Mouse (Mus musculus) limb, embryonic 15.5 days (tissue): Measurements from ENCODE around the gene Prkci. TPM values are rescaled to one million over a fixed set of nuclear protein-coding genes. Genes with fewer than 3 reads are reported as not detected.

Source experiments
- ATAC-seq: fragments of 200-750 bp; cut with Nextera tagmentation; 2 replicates; pipeline ENCODE4 v1.8.0; 2017; ENCODE audit warnings: low read depth, moderate TSS enrichment; ENCODE audit not compliant: insufficient number of reproducible peaks, low FRiP score, low TSS enrichment
- H3K27ac ChIP-seq: fragments of 300-500 bp; sonication (generic); 2 replicates; pipeline ENCODE4 v1.5.1; 2015; ENCODE audit warnings: moderate library complexity, mild to moderate bottlenecking, inconsistent platforms
- H3K27me3 ChIP-seq: fragments of 300-500 bp; sonication (generic); 2 replicates; pipeline ENCODE4 v1.6.1; 2015; ENCODE audit warnings: inconsistent platforms
- H3K36me3 ChIP-seq: fragments of 300-500 bp; sonication (generic); 2 replicates; pipeline ENCODE4 v1.6.1; 2015; ENCODE audit warnings: inconsistent platforms
- H3K4me1 ChIP-seq: fragments of 300-500 bp; sonication (generic); 2 replicates; pipeline ENCODE4 v1.6.1; 2015; ENCODE audit warnings: inconsistent platforms
- H3K4me2 ChIP-seq: fragments of 300-500 bp; sonication (generic); 2 replicates; pipeline ENCODE4 v1.6.1; 2015; ENCODE audit warnings: mild to moderate bottlenecking, inconsistent platforms
- H3K4me3 ChIP-seq: fragments of 300-500 bp; sonication (generic); 2 replicates; pipeline ENCODE4 v1.5.1; 2015; ENCODE audit warnings: mild to moderate bottlenecking, inconsistent platforms
- H3K9ac ChIP-seq: fragments of 300-500 bp; sonication (generic); 2 replicates; pipeline ENCODE4 v1.6.1; 2015; ENCODE audit warnings: inconsistent platforms
- H3K9me3 ChIP-seq: fragments of 300-500 bp; sonication (generic); 2 replicates; pipeline ENCODE4 v1.6.1; 2016; ENCODE audit warnings: inconsistent platforms
- WGBS: fragments of 180-500 bp; shearing (Covaris S2); methylation state at CpG from one replicate; pipeline ENCODE4 v1.1.7; 2015; 5-methylcytosine and 5-hydroxymethylcytosine counted together
- microRNA-seq: library from miRNA; unstranded; fragments of <30 nt; microRNA quantifications from one replicate; pipeline ENCODE4, GENCODE M21; 2016
- polyA plus RNA-seq: library from polyadenylated mRNA; unstranded; fragments of >200 nt; fragmentation: Nextera tagmentation; extraction: Ambion mirVana; gene quantifications from 2 replicates; pipeline ENCODE4 v1.2.1, GENCODE M21; 2015

The Prkci gene
- polyA plus RNA-seq, 1 experiment from 2014 or later, result 38.6 TPM

- H3K4me1 ChIP-seq, result peaks cover 30% of the 10 kb centered on the region
- H3K9me3 ChIP-seq, result no peaks in the 10 kb centered on the region
- peak overlapping the region; percentile 99 for H3K27ac ChIP-seq
- peak overlapping the region; percentile 77 for H3K4me2 ChIP-seq
- H3K4me3 ChIP-seq, result peak overlapping the region; percentile 96
- no peaks in the 10 kb centered on the region for H3K27me3 ChIP-seq
- peaks cover 9% of the 10 kb centered on the region; the same call in 1 of the 2 replicates for H3K36me3 ChIP-seq
- ATAC-seq, result peak; percentile 1; the same call in 1 of the 2 replicates
- under 1% methylated on average over 35 of the region's 39 CpGs for WGBS
- peak overlapping the region; percentile 82 for H3K9ac ChIP-seq
Observed at GRCm38 (mm10) chr3:31095179-31095490, 99.6 kb downstream of the Prkci start.

- WGBS, result under 1% methylated on average over 33 of the region's 33 CpGs
- peaks cover 9% of the 10 kb centered on the region; the same call in 1 of the 2 replicates for H3K36me3 ChIP-seq
- peak overlapping the region; percentile 77 for H3K4me2 ChIP-seq
- no peaks in the 10 kb centered on the region for H3K9me3 ChIP-seq
- no peak for ATAC-seq
- peak overlapping the region; percentile 99 for H3K27ac ChIP-seq
- peaks cover 30% of the 10 kb centered on the region for H3K4me1 ChIP-seq
- no peaks in the 10 kb centered on the region for H3K27me3 ChIP-seq
- H3K9ac ChIP-seq, result peak overlapping the region; percentile 82
- peak overlapping the region; percentile 96 for H3K4me3 ChIP-seq
Observed at GRCm38 (mm10) chr3:31095491-31096154, 100.1 kb downstream of the Prkci start.

DNA sequence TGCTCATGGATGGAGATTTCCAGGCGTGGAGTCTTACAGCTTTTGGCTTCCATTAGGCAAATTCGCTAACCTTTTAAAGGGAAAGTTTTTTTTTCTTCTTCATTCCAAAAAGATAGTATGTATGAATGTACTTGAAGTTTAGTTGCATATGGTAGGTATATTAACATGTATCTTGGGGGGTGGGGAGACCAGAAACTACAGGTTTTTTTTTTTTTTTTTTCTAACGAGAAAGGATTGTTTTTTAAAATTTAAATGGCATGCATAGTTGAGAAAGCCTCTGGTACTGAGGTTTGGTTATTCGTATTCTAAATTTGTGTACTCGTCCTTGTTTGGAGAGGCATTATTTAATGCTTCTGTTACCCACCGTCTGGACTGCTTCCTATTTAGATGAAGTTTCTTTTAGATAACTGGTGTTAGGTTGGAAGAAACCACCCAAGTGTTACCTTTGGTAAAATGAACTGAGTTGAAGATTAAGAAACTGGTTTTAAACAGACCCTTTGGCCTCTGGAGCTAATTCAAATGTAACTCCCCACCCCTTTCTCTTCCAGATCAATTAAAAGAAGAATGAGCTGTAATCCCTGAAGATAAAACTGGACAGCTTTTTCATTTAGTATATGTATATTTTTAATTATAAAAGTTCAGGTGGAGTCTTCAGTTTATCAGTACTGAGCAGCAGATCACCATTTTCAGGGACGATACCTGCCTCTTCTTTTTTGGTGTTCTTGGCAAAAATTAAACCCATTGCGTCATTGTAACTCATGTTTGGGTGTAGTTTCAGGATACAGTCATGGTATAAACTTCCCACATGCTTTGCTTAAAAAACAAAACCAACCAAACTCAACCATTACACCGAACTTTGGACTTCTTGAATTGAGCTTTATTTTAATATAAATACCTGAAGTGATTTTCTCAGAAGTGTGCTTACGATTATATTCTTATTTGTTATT is 100.9 kb downstream of the Prkci start:
- H3K36me3 ChIP-seq, result peaks cover 9% of the 10 kb centered on the region; the same call in 1 of the 2 replicates
- no peaks in the 10 kb centered on the region for H3K9me3 ChIP-seq
- peak overlapping the region; percentile 82; the same call in 1 of the 2 replicates for H3K9ac ChIP-seq
- peaks cover 30% of the 10 kb centered on the region for H3K4me1 ChIP-seq
- WGBS, result 39% methylated on average over 10 of the region's 10 CpGs
- no peaks in the 10 kb centered on the region for H3K27me3 ChIP-seq
- H3K27ac ChIP-seq, result peak overlapping the region; percentile 99
- no peak for ATAC-seq
- peak overlapping the region; percentile 96 for H3K4me3 ChIP-seq
- peak overlapping the region; percentile 77 for H3K4me2 ChIP-seq

GRCm38 (mm10) chr3:31097102-31097720 is 101.7 kb downstream of the Prkci start:
- Histone ChIP-seq H3K4me1 (peaks cover 32% of the 10 kb centered on the region), H3K9ac (no peak overlapping the region), H3K4me2 (no peak overlapping the region), H3K36me3 (peaks cover 9% of the 10 kb centered on the region; the same call in 1 of the 2 replicates), H3K27me3 (no peaks in the 10 kb centered on the region), H3K4me3 (no peak overlapping the region), H3K27ac (no peak overlapping the region), H3K9me3 (no peaks in the 10 kb centered on the region)
- no peak for ATAC-seq
- 81% methylated on average over 13 of the region's 13 CpGs for WGBS

DNA sequence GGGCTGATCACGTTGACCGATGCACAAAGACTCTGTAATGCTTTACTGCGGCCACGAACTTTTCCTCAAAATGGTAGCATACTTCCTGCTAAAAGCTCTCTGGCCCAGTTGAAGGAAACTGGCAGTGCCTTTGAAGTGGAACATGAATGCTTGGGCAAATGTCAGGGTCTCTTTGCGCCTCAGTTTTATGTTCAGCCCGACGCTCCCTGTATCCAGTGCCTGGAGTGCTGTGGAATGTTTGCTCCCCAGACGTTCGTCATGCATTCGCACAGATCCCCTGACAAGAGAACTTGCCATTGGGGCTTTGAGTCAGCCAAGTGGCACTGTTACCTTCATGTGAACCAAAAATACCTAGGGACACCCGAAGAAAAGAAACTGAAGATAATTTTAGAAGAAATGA is 102.4 kb downstream of the Prkci start:
- Histone ChIP-seq H3K9ac (no peak overlapping the region), H3K4me3 (no peak overlapping the region), H3K9me3 (no peaks in the 10 kb centered on the region), H3K27ac (no peak overlapping the region), H3K36me3 (peaks cover 9% of the 10 kb centered on the region; the same call in 1 of the 2 replicates), H3K4me1 (peaks cover 31% of the 10 kb centered on the region), H3K4me2 (0 out of 2 replicates have a peak overlapping the region, but pooled peaks have one; percentile 24), H3K27me3 (no peaks in the 10 kb centered on the region)
- 50% methylated on average over 11 of the region's 11 CpGs for WGBS
- ATAC-seq, result no peak

- Histone ChIP-seq H3K36me3 (peaks cover 9% of the 10 kb centered on the region; the same call in 1 of the 2 replicates), H3K9ac (no peak overlapping the region), H3K27me3 (no peaks in the 10 kb centered on the region), H3K4me1 (peaks cover 27% of the 10 kb centered on the region), H3K4me3 (no peak overlapping the region), H3K27ac (no peak overlapping the region), H3K9me3 (no peaks in the 10 kb centered on the region), H3K4me2 (no peak overlapping the region)
- whole genome bisulfite sequencing, result 84% methylated on average over 1 of the region's 1 CpGs
- no peak for ATAC-seq
Observed at GRCm38 (mm10) chr3:31098556-31098955, 103.0 kb downstream of the Prkci start.

DNA sequence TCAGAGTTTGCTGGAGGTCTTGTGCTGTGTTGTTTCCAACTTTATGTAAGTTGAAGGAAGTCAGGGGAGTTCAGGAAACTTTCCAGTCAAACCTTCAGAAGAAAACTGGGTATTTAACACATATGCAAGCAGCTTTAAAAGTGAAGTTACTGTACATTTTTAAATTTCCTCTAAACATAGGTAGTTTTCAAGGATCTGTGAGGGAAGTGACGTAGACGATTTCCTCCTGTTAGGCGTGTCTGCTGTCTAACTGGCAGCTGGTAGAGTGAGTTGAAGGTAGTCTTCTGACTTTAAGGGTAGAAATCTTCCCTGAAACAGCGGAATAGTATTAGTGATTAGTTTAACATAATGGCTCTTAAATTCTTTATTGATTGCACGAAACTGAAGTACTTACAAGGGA is 104.5 kb downstream of the Prkci start:
- no peak overlapping the region for H3K27ac ChIP-seq
- 59% methylated on average over 5 of the region's 5 CpGs for WGBS
- H3K4me1 ChIP-seq, result peaks cover 27% of the 10 kb centered on the region
- H3K36me3 ChIP-seq, result peaks cover 9% of the 10 kb centered on the region; the same call in 1 of the 2 replicates
- ATAC-seq, result no peak
- no peak overlapping the region for H3K9ac ChIP-seq
- no peaks in the 10 kb centered on the region for H3K9me3 ChIP-seq
- no peaks in the 10 kb centered on the region for H3K27me3 ChIP-seq
- 0 out of 2 replicates have a peak overlapping the region, but pooled peaks have one; percentile 8 for H3K4me3 ChIP-seq
- H3K4me2 ChIP-seq, result no peak overlapping the region

DNA sequence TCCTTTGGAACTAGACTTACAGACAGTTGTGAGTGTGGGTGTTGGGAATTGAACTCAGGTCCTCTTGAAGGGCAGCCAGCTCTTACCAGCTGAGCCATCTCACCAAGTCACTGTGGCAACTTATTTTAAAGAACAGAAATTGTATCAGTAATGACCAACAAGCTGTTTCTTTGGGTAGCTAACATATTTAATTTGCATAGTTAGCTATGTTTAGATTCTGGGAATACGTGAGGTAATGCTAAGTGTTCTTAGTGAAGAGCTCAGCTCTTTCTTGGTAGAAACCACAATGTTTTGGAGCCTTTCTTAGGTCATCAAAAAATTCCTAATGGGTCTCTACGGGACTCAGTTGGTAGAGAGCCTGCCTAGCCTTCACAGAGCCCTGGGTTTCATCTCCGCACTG is 105.3 kb downstream of the Prkci start:
- Histone ChIP-seq H3K4me2 (no peak overlapping the region), H3K9ac (no peak overlapping the region), H3K4me1 (peaks cover 24% of the 10 kb centered on the region), H3K9me3 (no peaks in the 10 kb centered on the region), H3K36me3 (peaks cover 9% of the 10 kb centered on the region; the same call in 1 of the 2 replicates), H3K4me3 (no peak overlapping the region), H3K27ac (no peak overlapping the region), H3K27me3 (no peaks in the 10 kb centered on the region)
- WGBS, result 90% methylated on average over 3 of the region's 3 CpGs
- no peak for ATAC-seq

Small RNAs within 50 kb of the gene (microRNA-seq; reads per million reads assigned to microRNA genes)
- gene Mir7008, result 1.0 reads per million

Other genes with a start within 250 kb of the Prkci start
- 0.05 TPM in 1 of 2 replicates, not detected in the other for gene Samd7, start 249.5 kb upstream of the Prkci start, polyA plus RNA-seq
- 86.5 and 102 TPM in 2 replicates for gene Sec62, start 202.9 kb upstream of the Prkci start, polyA plus RNA-seq
- 16.8 and 18.6 TPM in 2 replicates for gene Gpr160, start 139.8 kb upstream of the Prkci start, polyA plus RNA-seq
- 6.5 and 6.7 TPM in 2 replicates for gene Phc3, start 26.3 kb upstream of the Prkci start, polyA plus RNA-seq
- gene Skil, start 99.3 kb downstream of the Prkci start, polyA plus RNA-seq, result 18.0 and 22.0 TPM in 2 replicates
- gene Cldn11, start 154.2 kb downstream of the Prkci start, polyA plus RNA-seq, result 8.3 and 8.7 TPM in 2 replicates